Mouse (Mus musculus) thymus, postnatal 4 days (tissue): ENCODE results near the gene Opcml.

Experiments
- DNase-seq: peaks from one replicate; pipeline ENCODE4 v3.0.0; 2021

The Opcml gene

DNA sequence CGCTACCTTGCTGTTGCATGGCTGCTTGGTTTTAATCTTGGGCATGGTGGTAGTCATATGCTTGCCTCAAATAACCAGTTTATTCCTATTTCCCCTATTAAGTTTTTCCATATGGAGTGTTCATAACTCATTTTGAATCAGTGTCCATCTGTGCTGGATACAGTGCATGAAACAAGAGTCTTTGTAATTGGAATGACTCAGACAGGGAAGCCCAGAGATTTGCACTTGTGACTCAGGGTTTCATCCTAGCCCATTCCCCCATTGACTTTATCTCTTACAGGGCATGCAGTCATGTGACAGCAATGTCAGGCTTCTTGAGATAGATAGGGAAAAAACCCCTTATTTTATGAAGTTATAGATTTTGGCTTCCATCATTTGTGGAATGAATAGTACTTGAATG is 655.3 kb downstream of the Opcml start:
- DNase-seq: no peak

DNA sequence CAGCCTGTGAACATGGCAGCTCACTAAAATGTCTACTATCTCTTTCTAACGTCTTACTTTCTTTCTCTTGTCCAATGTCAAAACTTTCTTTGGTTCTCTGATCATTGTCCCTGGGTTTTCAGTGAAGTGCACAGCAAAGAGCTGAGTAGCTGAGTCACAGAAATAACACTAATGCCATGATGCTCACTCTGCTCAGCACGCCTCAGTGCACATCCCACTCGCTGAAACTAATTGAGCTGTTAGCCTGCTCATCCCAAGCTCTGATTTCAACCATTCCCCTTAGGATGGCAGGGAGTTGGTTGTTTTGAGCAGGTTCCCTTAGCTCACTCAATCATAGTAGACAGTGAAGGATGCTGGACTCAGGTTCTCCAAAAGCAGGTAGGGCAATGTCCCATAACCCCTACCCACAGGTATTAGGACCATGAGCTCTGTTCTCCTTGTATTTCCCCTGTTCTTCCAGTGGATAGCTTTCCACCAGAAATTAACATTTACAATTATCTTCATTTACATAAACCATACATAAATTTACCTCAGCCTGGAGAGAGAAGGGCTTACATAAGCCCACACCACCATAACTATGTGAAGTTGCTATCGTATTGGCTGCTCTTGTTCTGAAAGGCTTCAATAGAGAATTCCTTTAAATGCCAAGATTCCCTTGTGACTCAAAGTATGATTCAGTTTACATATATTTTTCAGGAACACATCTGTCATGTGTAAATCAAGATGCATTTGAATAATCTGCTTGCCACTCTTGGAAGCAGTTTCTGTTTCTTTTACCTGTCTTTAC is 655.9 kb downstream of the Opcml start:
- DNase-seq: no peak

DNA sequence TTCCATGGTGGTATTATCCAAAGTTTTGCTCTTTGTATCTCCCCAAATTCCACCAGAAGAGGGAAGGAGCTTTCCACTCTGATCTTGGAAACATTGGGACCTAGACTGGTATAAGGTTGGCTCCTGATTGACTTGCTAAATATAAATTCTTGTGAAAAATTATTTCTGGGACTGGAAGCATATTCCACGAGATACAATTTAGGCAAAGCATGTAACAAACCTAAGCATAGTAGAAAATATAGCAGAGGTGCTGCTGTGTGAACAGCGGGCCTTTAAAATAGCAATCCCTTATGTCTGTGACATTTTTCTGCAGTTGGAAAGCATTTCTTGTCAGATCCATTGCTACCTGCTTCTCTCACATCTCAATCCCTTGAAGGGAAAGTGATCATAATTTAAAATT is 661.9 kb downstream of the Opcml start:
- no peak for DNase-seq

DNA sequence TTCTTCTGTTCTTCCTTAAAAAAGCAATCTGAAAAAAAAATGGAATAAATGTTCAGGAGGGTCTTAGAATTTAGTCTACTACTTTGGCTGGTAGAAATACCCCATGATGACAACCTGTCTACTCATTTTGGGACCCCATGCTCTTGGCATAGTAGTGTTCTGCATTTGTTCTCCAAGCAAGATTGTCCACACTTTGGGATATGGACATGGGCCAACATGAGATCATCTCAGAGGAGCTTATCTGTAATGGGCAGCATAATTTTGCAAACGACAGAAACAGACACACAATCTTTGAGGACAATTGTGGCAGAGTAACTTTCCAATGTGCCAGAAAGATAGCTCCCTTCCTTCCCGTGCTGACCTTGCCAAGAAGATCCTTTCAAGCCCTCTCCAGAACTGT is 662.5 kb downstream of the Opcml start:
- no peak for DNase-seq

DNA sequence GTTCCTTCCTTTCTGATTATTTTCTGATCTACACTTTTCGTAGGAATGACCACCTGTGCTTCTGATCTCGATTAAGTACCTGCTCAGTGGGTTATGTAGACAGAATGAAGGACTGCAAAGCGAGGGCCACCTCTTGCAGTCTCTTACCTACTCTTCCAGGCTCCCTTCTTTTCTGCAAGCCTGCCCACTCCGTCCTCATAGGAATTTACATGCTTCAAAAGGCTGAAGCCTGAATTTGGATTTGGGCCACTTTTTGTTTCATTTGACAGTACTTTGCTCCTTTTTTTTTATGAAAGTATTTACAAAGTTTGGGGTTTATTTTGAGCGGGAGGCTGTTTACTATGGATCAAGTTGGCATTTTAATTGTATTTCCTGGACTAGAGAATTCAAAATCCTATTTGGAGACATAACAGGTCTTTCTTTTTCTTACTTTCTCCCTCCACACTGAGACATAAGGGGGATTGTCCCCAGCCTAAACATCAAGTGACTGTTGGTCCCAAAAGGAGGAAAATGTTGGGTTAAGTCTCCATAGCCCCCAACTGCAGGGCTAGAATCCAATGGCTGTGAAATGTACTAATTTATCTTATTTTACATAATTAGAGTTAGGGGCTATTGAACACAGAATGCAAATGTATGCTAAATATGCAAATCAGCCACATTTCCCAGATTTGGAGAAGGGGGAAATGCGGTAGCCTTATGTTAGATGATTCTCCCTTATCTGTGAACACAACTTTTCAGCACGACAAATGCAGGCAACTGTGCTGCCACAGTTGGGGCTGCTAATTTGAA is 667.6 kb downstream of the Opcml start:
- DNase-seq: no peak

DNA sequence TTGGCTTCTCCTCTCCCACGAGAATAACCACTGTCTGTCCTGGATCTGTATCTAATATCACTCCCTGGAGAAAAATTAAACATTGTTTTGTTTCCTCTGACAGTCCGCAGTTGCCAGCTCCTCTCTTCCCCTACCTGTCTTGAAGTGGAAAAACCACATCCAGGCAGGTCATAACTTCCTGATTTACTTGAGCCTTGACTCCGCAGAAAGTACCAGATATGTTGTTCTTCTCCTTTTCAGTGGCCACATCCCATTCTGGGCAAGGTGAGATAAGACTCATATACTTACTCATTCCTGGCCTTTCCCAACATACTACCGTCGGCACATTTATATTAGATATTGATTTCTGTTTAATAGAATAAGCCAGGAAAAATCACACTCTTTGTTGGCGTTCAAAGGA is 673.0 kb downstream of the Opcml start:
- DNase-seq: no peak

DNA sequence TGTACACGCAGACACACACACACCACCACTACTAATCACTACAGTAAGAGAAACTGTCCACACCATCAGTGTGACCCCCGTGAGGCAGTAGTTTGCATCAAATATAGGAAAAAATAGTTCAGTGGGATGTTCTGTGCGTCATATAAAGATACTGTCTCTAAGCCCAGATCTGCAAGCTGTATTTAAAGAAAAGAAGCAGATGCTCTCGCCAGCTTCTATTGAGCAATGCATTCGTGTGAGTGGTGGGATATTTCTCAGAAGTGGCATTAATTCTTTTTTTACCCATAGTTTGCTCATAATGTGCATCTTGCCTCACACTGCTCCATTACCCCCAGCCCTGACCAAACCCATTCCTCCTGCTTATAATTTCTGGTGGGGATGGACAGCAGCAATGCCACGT is 678.8 kb downstream of the Opcml start:
- DNase-seq: no peak

DNA sequence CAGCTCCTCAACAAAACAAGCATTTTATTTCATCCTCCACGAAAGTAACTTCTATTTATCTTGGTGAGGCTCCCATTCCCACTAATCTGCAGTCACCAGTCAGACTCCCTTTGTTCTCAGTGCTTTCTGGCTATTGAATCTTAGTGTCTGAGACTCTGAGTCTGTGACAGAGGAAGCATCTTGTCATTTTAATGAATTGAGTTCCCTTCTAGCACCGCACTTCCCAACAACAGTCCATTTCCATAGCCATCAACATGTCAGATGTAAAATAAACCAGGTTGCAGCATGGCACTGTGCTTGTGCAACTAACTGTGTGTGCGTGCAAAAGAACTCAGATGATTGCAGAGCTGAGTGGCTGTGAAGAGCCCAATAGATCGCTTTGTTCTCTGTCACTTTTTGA is 680.9 kb downstream of the Opcml start:
- DNase-seq: no peak

DNA sequence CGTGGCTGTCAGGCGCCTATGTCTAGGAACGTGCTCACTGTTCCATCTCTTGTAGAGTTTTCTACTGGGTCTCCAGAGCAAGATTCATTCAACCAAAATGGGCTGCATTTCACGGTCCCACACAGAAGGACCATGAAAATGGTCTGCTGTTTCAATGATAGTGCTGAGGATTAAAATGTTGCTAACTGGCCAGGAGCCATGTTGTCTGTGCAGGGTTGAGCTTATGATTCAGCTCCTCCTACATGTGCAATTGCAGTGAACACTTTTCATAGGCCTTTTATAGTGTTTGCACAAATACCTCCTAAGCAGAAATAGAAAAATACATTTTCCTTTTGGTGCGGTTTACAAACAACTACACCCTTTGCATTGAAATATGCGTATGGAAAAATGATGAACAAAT is 684.0 kb downstream of the Opcml start:
- no peak for DNase-seq

DNA sequence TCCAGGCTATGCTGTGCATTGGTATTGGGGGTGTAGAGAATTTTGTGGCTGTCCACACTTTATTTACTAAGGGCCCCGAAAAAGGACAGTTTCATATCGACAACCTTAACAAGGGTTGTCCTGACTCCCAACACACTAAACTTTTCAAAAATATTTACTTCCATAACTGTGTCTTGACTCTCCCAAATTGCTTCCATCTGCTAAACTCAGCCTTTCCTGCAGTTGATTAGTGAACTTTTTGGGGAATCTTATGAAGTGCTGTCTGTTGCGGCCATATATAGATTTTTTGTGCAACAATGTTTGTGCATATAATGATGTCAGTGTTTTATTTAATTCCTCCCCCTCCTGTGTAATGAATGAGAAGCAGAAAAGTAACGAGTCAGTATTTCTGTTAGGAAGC is 690.7 kb downstream of the Opcml start:
- DNase-seq: no peak

DNA sequence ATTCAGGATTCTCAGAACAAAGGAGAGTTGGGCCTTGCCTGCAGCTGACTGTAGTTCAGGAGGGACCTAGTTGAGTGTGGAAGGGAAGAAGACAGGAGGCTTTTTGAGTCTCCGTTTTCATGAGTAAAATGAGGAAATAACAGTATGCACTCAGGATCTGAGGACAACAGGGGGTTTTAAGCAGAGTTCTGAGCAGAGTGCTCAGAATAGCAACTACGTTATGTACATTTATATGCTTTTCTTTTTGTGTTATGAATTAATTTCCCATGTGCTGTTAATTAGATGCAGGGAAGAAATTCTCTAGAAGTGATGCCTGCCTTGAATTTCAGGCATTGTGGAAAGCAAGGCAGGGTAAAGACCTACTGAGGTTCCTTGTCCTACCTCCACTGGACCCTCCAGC is 697.9 kb downstream of the Opcml start:
- no peak for DNase-seq

DNA sequence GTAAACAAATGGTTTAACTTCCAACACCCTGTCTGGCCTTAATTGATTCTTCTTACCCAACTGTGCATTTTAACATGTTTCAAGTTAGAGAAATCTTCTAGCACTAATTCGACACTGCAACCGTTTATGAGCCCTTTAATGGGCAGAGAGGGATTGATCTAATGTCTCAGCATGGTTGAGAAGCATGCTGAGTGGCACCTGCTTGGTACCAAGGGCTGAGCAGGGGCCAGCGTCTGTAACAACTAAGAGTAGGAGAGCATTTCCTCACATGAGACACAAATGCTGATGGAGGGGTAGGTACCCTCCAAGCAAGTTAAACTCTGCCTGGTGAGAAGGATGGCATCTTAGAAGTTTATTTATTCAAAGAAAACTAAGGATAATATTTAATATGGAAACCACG is 699.3 kb downstream of the Opcml start:
- no peak for DNase-seq

DNA sequence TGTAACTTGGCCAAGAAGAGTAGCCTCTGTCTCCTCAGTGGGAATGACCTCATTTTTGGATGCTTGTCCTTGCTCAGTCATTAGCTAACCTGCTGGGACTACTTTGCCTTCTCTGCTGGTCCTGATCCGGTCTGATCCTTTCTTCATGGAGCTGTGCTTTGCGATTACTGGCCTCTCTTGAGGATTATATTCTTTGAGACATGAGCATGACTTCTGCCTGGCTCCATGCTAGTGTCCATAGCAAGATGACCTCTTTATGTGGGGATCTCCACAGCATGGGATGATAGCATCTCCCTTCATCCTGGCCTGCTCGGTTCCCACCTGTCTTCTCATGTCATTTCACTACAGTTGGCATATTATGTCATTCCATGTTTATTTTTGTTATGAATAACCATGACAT is 699.8 kb downstream of the Opcml start:
- DNase-seq: no peak

DNA sequence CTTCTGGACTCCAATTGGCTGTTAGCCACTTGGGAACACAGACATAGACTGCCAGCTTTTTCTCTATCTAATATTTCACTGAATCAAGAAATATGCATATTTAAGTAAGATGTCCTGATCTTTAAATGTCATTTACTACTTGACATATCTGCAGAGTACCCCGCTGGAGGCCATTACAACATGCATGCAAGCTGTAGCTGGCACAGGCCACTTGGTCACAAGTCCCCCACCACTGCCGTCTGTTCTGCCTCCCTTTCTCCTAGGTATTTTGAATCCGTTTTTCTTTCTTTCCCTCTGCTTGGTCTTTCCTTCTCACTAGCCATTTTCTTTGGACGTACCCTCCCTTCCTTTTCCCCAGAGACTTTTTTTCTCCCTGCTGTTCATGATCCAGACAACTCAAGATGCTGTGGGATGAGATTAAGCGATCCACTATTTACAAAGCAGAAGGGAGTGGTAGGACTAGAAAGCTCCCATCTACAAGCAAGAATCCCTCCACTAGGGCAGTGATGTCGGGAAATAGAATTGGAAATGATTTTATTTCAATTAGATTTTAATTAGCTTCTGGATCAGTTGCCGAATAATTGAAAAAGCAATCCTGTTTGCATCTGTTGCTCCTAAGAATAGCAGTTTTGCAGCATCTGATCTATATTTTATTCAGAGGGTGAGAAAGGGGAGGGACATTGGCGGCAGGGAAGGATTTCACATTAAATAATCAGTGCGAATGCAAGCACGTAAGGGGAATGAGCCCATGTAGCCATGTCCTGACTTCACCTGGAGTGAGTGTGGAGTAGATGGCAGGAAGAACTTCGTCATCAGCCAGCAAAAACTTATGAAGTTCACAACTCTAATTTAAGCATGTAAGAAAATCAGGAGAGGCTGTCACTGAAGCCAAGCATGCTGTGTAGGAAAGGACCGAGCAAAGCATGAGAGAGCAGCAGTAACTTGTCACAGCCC is 709.5 kb downstream of the Opcml start:
- no peak for DNase-seq

DNA sequence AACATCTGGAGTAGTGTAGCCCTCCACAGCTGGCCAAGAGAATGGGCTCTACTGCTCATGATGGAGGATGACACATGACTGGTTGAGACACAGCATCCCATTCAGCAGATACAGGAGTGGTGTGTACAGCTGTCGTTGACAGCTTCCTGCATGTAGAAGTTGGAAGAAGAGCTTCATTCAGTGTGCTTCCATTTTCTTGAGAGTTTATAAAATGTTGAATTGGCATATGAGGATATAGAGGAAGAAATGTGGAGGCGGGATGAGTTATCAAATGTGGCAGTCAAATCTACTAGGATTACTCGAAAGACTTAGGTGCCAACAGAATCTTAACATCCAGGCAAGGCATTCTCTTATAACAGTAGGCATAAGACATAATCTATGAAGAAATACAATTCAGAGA is 723.3 kb downstream of the Opcml start:
- DNase-seq: no peak

DNA sequence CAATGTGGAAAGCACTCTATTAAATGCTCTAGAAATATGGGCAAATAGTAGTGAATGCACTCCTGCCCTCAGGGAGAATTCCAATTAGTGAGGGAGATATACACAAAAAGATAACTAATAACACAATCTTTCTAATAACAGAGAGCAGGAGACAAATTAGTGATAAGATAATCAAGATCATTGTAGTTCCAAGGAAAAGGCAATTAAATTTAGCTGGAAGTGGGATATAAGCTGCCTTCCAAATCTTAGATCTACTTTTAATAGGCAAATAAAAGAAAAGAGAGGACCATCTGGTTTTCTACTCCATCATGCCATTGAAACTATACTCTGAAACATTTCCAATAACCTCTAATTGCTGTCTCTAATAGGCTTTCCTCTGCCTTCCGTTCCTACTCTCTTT is 742.6 kb downstream of the Opcml start:
- DNase-seq: no peak

DNA sequence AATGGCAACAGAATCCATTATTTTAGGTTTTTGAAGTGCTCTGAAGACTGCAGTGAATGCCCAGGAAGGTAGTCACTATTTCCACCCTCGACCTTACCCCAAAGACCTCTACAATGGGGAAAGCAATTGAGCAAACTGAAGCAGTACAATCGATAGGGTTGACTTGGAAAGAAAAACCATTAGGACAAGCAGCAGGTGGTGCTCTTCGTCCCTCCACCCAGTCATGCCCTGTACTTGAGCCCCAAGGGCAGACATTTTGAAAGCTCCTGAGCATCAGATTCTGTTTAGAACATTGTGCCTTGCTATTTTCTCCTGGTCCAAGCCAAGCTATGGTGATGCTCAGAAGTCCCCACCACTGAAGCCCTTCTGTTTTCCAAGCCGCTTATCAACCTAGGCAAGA is 744.4 kb downstream of the Opcml start:
- DNase-seq: no peak

DNA sequence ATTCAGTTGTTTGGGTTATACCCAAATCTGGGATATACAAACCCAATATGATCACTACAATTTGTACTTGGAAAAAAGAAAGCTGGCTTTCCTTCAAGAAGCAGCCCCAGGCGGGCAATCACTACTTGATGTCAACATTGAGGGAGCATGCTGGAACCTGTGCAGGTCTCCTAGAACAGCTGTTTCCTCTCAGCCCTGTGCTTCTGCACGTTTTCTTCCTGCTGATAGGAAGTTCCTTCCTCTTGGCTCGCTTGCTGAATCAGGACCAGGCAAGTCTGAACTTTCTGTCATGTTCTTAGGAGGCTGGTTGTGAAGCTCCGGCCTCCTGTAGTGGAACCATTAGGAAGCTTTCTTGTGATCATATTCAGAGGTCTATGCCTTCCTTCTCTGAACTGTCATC is 746.1 kb downstream of the Opcml start:
- DNase-seq: no peak

DNA sequence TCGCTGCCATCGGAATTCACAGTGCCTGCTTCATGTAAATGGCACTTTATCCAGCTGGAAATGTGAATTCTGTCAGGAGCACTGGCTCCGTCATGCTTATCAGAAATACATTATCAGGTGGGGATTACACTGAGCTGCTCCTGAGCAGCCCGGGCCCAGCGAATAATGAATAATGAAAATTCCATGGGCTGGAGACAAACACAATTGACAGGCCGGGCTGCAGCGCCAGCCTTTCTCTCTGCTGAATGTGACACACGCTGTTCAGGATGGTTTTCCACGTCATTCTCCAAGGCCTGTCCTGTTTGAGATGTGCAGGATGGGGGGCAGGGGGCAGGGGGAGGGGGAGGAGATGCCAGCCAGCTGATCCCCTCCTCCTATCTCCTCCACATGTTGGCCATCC is 757.6 kb downstream of the Opcml start:
- no peak for DNase-seq

DNA sequence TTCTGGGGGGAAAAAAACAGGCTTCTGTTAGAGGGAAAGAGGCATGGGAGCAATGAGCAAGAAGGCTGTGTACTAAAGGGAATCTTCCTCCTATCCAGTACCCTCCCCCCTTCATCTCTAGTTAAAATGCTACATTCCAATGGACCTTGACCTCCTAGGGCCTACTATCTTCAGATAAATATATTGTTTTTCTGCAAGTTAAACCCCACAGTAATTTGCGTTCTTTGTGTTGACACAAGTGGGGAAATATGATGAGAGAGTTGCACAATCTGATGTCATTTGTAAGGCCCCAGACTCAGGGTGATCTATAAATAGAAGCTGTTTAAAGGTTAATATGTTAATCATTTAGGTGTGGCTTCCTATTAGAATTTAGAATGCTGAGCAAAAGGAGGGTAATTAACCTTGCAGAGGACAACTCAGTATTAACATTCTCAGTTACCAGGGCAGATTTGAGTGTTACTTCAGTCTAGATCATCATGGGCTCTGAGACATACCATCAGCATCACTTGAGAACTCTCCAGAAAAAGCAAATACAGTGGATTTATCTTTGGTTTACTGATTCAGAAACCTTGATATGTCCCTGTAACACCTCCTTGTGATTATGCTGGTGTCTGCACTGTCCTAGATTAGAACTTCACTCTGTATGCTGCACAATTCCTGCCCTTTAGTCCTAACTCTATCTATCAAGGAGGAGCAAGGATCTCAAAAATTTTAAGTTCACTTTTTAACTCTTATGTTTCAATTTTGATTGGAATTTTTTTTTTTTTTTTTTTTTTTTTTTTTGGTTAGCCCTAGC is 762.0 kb downstream of the Opcml start:
- DNase-seq: no peak

DNA sequence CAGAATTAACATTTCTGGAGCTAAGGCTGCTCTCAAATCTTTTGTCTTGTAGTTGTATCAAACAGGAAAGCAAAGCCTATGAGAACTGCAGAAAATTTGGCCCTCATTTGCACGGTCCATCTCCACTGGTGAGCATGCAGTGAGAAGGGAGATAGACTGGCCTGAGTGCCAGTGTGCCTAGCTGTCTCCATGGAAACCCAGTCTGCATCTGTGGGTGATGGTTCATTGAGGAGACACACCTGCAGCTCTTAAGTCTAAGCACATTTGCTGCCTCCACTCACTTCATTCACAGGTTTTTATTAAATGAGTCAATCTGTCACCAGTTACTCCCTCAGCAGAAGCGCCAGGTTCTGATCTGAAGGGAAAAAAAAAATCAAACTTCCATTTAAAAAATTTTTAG is 768.1 kb downstream of the Opcml start:
- no peak for DNase-seq

DNA sequence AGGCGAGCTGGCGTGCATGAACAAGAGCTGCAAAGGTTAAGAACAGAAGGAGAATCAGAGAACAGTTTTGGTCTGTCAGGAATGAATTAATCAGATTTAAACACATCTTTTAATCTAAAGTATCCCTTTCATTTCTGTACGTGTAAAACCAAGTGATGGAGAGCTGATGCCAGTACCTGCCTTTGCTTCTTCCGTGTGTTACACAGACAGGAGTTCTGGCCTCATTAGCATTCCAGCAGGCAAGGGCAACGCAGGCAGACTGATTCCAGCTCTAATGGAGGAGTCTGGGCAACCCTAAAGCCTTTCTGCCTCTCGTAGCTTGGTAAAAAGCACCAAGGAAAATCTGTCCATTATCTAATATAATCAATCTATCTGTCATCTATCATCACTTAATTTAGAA is 771.2 kb downstream of the Opcml start:
- DNase-seq: no peak
